Mouse (Mus musculus) spleen, adult 2 months (tissue): ENCODE data around the gene Klf7. TPM values are rescaled to one million over a fixed set of nuclear protein-coding genes. Genes with fewer than 3 reads are reported as not detected.
A peak's percentile ranks its signal among the peaks of the same experiment; 100 is the strongest.

Experiments
- DNase-seq, 2 experiments: peaks; one replicate each; pipeline versions ENCODE4 v3.0.0 to v3.0.0-alpha.2; 2012 to 2021; ENCODE audit warnings: low spot score in 2 of 2, low read depth in 1 of 2
- H3K27ac ChIP-seq: fragments of 200-500 bp; 2 replicates; pipeline ENCODE4 v1.5.1; 2012; ENCODE audit warnings: low read length, inconsistent platforms; ENCODE audit not compliant: insufficient read depth
- H3K27me3 ChIP-seq: fragments of 200-500 bp; 2 replicates; pipeline ENCODE4 v1.6.1; 2012; ENCODE audit warnings: mild to moderate bottlenecking, moderate library complexity, low read length, inconsistent platforms; ENCODE audit not compliant: control insufficient read depth, insufficient read depth
- H3K36me3 ChIP-seq: fragments of 200-500 bp; 2 replicates; pipeline ENCODE4 v1.6.1; 2012; ENCODE audit warnings: mild to moderate bottlenecking, low read length, inconsistent platforms; ENCODE audit not compliant: control insufficient read depth, insufficient read depth
- H3K4me1 ChIP-seq: fragments of 200-500 bp; 2 replicates; pipeline ENCODE4 v1.6.1; 2011; ENCODE audit warnings: inconsistent platforms; ENCODE audit not compliant: control insufficient read depth, insufficient read depth, insufficient read length
- H3K4me3 ChIP-seq: fragments of 200-500 bp; 2 replicates; pipeline ENCODE4 v1.5.1; 2011; ENCODE audit warnings: mild to moderate bottlenecking, inconsistent platforms; ENCODE audit not compliant: insufficient read depth, insufficient read length; ENCODE audit errors: extremely low read depth
- CTCF ChIP-seq: fragments of 200-500 bp; IDR thresholded peaks from 2 replicates; pipeline ENCODE4 v1.5.1; 2011; ENCODE audit warnings: mild to moderate bottlenecking, inconsistent platforms; ENCODE audit not compliant: insufficient read depth, insufficient read length, insufficient replicate concordance; ENCODE audit errors: extremely low read depth
- POLR2A ChIP-seq: fragments of 200-500 bp; IDR thresholded peaks from 2 replicates; pipeline ENCODE4 v1.6.1; 2011; ENCODE audit warnings: low read depth, low read length, inconsistent platforms
- WGBS: fragments of 180-500 bp; shearing (Covaris S2); methylation state at CpG from one replicate; pipeline ENCODE4 v1.1.7; 2018; 5-methylcytosine and 5-hydroxymethylcytosine counted together
- polyA plus RNA-seq: library from polyadenylated mRNA; depleted of rRNA; stranded (reverse); fragments of >200 nt; gene quantifications from 2 replicates; pipeline ENCODE4 v1.2.3, GENCODE M21; 2012

Gene Klf7
- polyA plus RNA-seq, 1 experiment = 11.5 TPM

GRCm38 (mm10) chr1:64126822-64127221, 4.7 kb upstream of the Klf7 start:
- TF ChIP-seq CTCF (no peak), POLR2A (no peak)
- 75% methylated on average over 2 of the region's 2 CpGs for WGBS
- no peak overlapping the region for H3K27ac ChIP-seq

GRCm38 (mm10) chr1:64122466-64122830, 366 bp upstream of the Klf7 start:
- H3K36me3 ChIP-seq = no peaks in the 10 kb centered on the region
- TF ChIP-seq POLR2A = no peak
- no peak for TF ChIP-seq CTCF
- peaks cover 4% of the 10 kb centered on the region; the same call in 1 of the 2 replicates for H3K4me1 ChIP-seq
- 32% methylated on average over 9 of the region's 9 CpGs for WGBS
- peak overlapping the region; percentile 88 for H3K27ac ChIP-seq
- no peak for DNase-seq
- peak overlapping the region; percentile 65 for H3K4me3 ChIP-seq
- H3K27me3 ChIP-seq = no peaks in the 10 kb centered on the region; the same call in 1 of the 2 replicates

More at GRCm38 (mm10) chr1:64126822-64127221, 4.7 kb upstream of the Klf7 start:
- DNase-seq = no peak
- Histone ChIP-seq H3K4me3 (no peak overlapping the region), H3K4me1 (no peaks in the 10 kb centered on the region; the same call in 1 of the 2 replicates), H3K36me3 (no peaks in the 10 kb centered on the region), H3K27me3 (no peaks in the 10 kb centered on the region; the same call in 1 of the 2 replicates)

- Histone ChIP-seq H3K4me3 (peak overlapping the region; percentile 63), H3K27ac (peak overlapping the region; percentile 80), H3K27me3 (no peaks in the 10 kb centered on the region; the same call in 1 of the 2 replicates), H3K4me1 (peaks cover 4% of the 10 kb centered on the region; the same call in 1 of the 2 replicates), H3K36me3 (no peaks in the 10 kb centered on the region)
- TF ChIP-seq POLR2A (peak; percentile 47), CTCF (no peak)
- WGBS = 1% methylated on average over 25 of the region's 25 CpGs
- peak; percentile 31 to 32 for DNase-seq
Measured at GRCm38 (mm10) chr1:64120811-64121515, 1.1 kb downstream of the Klf7 start.

- peak in 1 of 2 experiments; percentile 18 for DNase-seq
- Histone ChIP-seq H3K27ac (peak overlapping the region; percentile 24), H3K27me3 (no peaks in the 10 kb centered on the region; the same call in 1 of the 2 replicates), H3K4me1 (peaks cover 4% of the 10 kb centered on the region; the same call in 1 of the 2 replicates), H3K4me3 (peak overlapping the region; percentile 63), H3K36me3 (no peaks in the 10 kb centered on the region)
- no peak for TF ChIP-seq CTCF
- TF ChIP-seq POLR2A = no peak
- WGBS = 3% methylated on average over 13 of the region's 13 CpGs
Measured at GRCm38 (mm10) chr1:64120421-64120810, 1.7 kb downstream of the Klf7 start.

- 34% methylated on average over 8 of the region's 8 CpGs for WGBS
- TF ChIP-seq CTCF (no peak), POLR2A (no peak)
- Histone ChIP-seq H3K27me3 (no peaks in the 10 kb centered on the region; the same call in 1 of the 2 replicates), H3K4me3 (peak overlapping the region; percentile 63), H3K36me3 (no peaks in the 10 kb centered on the region), H3K27ac (peak overlapping the region; percentile 60), H3K4me1 (peaks cover 4% of the 10 kb centered on the region; the same call in 1 of the 2 replicates)
- no peak for DNase-seq
Measured at GRCm38 (mm10) chr1:64119851-64120250, 2.2 kb downstream of the Klf7 start.

GRCm38 (mm10) chr1:64119358-64119794, 2.7 kb downstream of the Klf7 start:
- Histone ChIP-seq H3K4me1 (peaks cover 4% of the 10 kb centered on the region; the same call in 1 of the 2 replicates), H3K4me3 (peak overlapping the region; percentile 63), H3K27me3 (no peaks in the 10 kb centered on the region; the same call in 1 of the 2 replicates), H3K27ac (peak overlapping the region; percentile 56), H3K36me3 (no peaks in the 10 kb centered on the region)
- DNase-seq = no peak
- 82% methylated on average over 7 of the region's 7 CpGs for WGBS
- no peak for TF ChIP-seq CTCF
- TF ChIP-seq POLR2A = no peak
